Mouse (Mus musculus) MEL (cell line): Measurements from ENCODE around the gene Ildr1. TPM values are rescaled to one million over a fixed set of nuclear protein-coding genes. Genes with fewer than 3 reads are reported as not detected.

Experiments used
- DNase-seq: peaks from one replicate; pipeline ENCODE4 v3.0.0; 2011; ENCODE audit warnings: low read depth, low spot score
- H3K27ac ChIP-seq: 2 replicates; pipeline ENCODE4 v1.5.1; 2012; ENCODE audit warnings: low read depth, mild to moderate bottlenecking, control low read depth, low read length, moderate library complexity; ENCODE audit not compliant: control insufficient read depth
- H3K27me3 ChIP-seq, 2 experiments: fragments of 150-350 bp in 1 of 2; sonication (generic) in 1 of 2; 2 replicates each; pipeline ENCODE4 v1.6.1; 2012; ENCODE audit warnings: low read length in 2 of 2, mild to moderate bottlenecking in 2 of 2, improper control_type of control experiment in 1 of 2, moderate library complexity in 1 of 2; ENCODE audit not compliant: insufficient read depth in 2 of 2, control insufficient read depth in 1 of 2
- H3K36me3 ChIP-seq, 2 experiments: 2 replicates each; pipeline ENCODE4 v1.6.1; 2012 to 2014; ENCODE audit warnings: low read length in 2 of 2, improper control_type of control experiment in 1 of 2, inconsistent platforms in 1 of 2, mild to moderate bottlenecking in 1 of 2; ENCODE audit not compliant: insufficient read depth in 2 of 2, control insufficient read depth in 1 of 2
- H3K4me1 ChIP-seq, 2 experiments: fragments of 150-350 bp in 1 of 2; sonication (generic) in 1 of 2; 2 replicates each; pipeline ENCODE4 v1.6.1; 2012; ENCODE audit warnings: low read length in 2 of 2, improper control_type of control experiment in 1 of 2, mild to moderate bottlenecking in 1 of 2; ENCODE audit not compliant: insufficient read depth in 2 of 2, control insufficient read depth in 1 of 2
- H3K4me3 ChIP-seq, 2 experiments: fragments of 150-350 bp in 1 of 2; sonication (generic) in 1 of 2; 2 replicates each; pipeline ENCODE4 v1.5.1; 2012; ENCODE audit warnings: low read depth in 2 of 2, low read length in 2 of 2, mild to moderate bottlenecking in 2 of 2, moderate library complexity in 2 of 2, control low read depth in 1 of 2, improper control_type of control experiment in 1 of 2; ENCODE audit not compliant: control insufficient read depth in 1 of 2, insufficient read depth in 1 of 2
- H3K79me2 ChIP-seq: 2 replicates; pipeline ENCODE4 v1.6.1; 2012; ENCODE audit warnings: mild to moderate bottlenecking, low read length, moderate library complexity; ENCODE audit not compliant: control insufficient read depth, poor library complexity, insufficient read depth
- H3K9ac ChIP-seq: 2 replicates; pipeline ENCODE4 v1.6.1; 2012; ENCODE audit warnings: low read depth, mild to moderate bottlenecking, control low read depth, low read length, moderate library complexity; ENCODE audit not compliant: control insufficient read depth, poor library complexity, severe bottlenecking
- H3K9me3 ChIP-seq: fragments of 150-350 bp; sonication (generic); replicated peaks from 2 replicates; pipeline ENCODE4 v1.6.1; 2012; ENCODE audit warnings: mild to moderate bottlenecking, low read length, improper control_type of control experiment, moderate library complexity; ENCODE audit not compliant: insufficient read depth
- CHD1 ChIP-seq: IDR thresholded peaks from 2 replicates; pipeline ENCODE4 v1.6.1; 2012; ENCODE audit warnings: low read depth, mild to moderate bottlenecking, inconsistent platforms, low read length, improper control_type of control experiment
- CTCF ChIP-seq, 3 experiments: IDR thresholded peaks in 2 of 3; conservative IDR thresholded peaks in 1 of 3; 2 replicates each; pipeline ENCODE4 v1.5.1; 2011 to 2012; ENCODE audit warnings: low read length in 3 of 3, low read depth in 2 of 3, mild to moderate bottlenecking in 2 of 3, improper control_type of control experiment in 1 of 3, inconsistent platforms in 1 of 3, mixed read lengths in 1 of 3, moderate library complexity in 1 of 3; ENCODE audit not compliant: control insufficient read depth in 1 of 3, insufficient read depth in 1 of 3, poor library complexity in 1 of 3, severe bottlenecking in 1 of 3
- E2F4 ChIP-seq: IDR thresholded peaks from 2 replicates; pipeline ENCODE4 v1.6.1; 2011; ENCODE audit warnings: low read depth, low read length, improper control_type of control experiment, borderline replicate concordance
- ELF1 ChIP-seq: IDR thresholded peaks from 2 replicates; pipeline ENCODE4 v1.6.1; 2014; ENCODE audit warnings: low read depth, mild to moderate bottlenecking, inconsistent platforms, low read length, improper control_type of control experiment, moderate library complexity
- EP300 ChIP-seq, 2 experiments: IDR thresholded peaks; 2 replicates each; pipeline ENCODE4 v1.6.1; 2011; ENCODE audit warnings: improper control_type of control experiment in 2 of 2, low read length in 2 of 2, low read depth in 1 of 2, mild to moderate bottlenecking in 1 of 2
- ETS1 ChIP-seq: IDR thresholded peaks from 2 replicates; pipeline ENCODE4 v1.6.1; 2012; ENCODE audit warnings: low read depth, mild to moderate bottlenecking, inconsistent platforms, low read length, improper control_type of control experiment, moderate library complexity
- GABPA ChIP-seq: IDR thresholded peaks from 2 replicates; pipeline ENCODE4 v1.6.1; 2012; ENCODE audit warnings: low read depth, mild to moderate bottlenecking, inconsistent platforms, low read length, improper control_type of control experiment, moderate library complexity
- GATA1 ChIP-seq: IDR thresholded peaks from 2 replicates; pipeline ENCODE4 v1.6.1; 2011; ENCODE audit warnings: low read depth, low read length, improper control_type of control experiment
- HCFC1 ChIP-seq: IDR thresholded peaks from 2 replicates; pipeline ENCODE4 v1.6.1; 2012; ENCODE audit warnings: low read depth, mild to moderate bottlenecking, inconsistent platforms, low read length, improper control_type of control experiment, moderate library complexity
- MAFK ChIP-seq: IDR thresholded peaks from 2 replicates; pipeline ENCODE4 v1.6.1; 2011; ENCODE audit warnings: low read depth, mild to moderate bottlenecking, low read length, improper control_type of control experiment, borderline replicate concordance
- MAZ ChIP-seq: IDR thresholded peaks from 2 replicates; pipeline ENCODE4 v1.6.1; 2012; ENCODE audit warnings: low read depth, mild to moderate bottlenecking, inconsistent platforms, low read length, improper control_type of control experiment
- MXI1 ChIP-seq: IDR thresholded peaks from 2 replicates; pipeline ENCODE4 v1.6.1; 2011; ENCODE audit warnings: mild to moderate bottlenecking, low read depth, low read length, improper control_type of control experiment
- MYB ChIP-seq: IDR thresholded peaks from 2 replicates; pipeline ENCODE4 v1.6.1; 2011; ENCODE audit warnings: mild to moderate bottlenecking, low read depth, low read length, improper control_type of control experiment
- MYC ChIP-seq: IDR thresholded peaks from 2 replicates; pipeline ENCODE4 v1.6.1; 2011; ENCODE audit warnings: low read depth, mild to moderate bottlenecking, low read length, improper control_type of control experiment, moderate library complexity
- NRF1 ChIP-seq: IDR thresholded peaks from 2 replicates; pipeline ENCODE4 v1.6.1; 2014; ENCODE audit warnings: low read depth, mild to moderate bottlenecking, inconsistent platforms, low read length, improper control_type of control experiment, moderate library complexity; ENCODE audit not compliant: poor library complexity, insufficient read depth, severe bottlenecking
- POLR2A ChIP-seq, 2 experiments: IDR thresholded peaks; 2 replicates each; pipeline ENCODE4 v1.6.1; 2011 to 2012; ENCODE audit warnings: low read length in 2 of 2, mild to moderate bottlenecking in 2 of 2, control low read depth in 1 of 2, improper control_type of control experiment in 1 of 2, low read depth in 1 of 2, moderate library complexity in 1 of 2; ENCODE audit not compliant: control insufficient read depth in 1 of 2, insufficient read depth in 1 of 2, poor library complexity in 1 of 2
- POLR2AphosphoS2 ChIP-seq: IDR thresholded peaks from 2 replicates; pipeline ENCODE4 v1.6.1; 2011; ENCODE audit warnings: low read length, improper control_type of control experiment
- POLR2AphosphoS5 ChIP-seq: IDR thresholded peaks from 2 replicates; pipeline ENCODE4 v1.6.1; 2012; ENCODE audit warnings: low read depth, borderline replicate concordance, mild to moderate bottlenecking, inconsistent platforms, low read length, moderate library complexity, mixed read lengths
- RAD21 ChIP-seq: IDR thresholded peaks from 2 replicates; pipeline ENCODE4 v1.6.1; 2011; ENCODE audit warnings: mild to moderate bottlenecking, low read depth, low read length, improper control_type of control experiment
- RCOR1 ChIP-seq: IDR thresholded peaks from 2 replicates; pipeline ENCODE4 v1.6.1; 2012; ENCODE audit warnings: low read depth, mild to moderate bottlenecking, inconsistent platforms, low read length, improper control_type of control experiment
- TBP ChIP-seq: IDR thresholded peaks from 2 replicates; pipeline ENCODE4 v1.8.0; 2011; ENCODE audit warnings: low read depth, low read length, improper control_type of control experiment
- TCF12 ChIP-seq: IDR thresholded peaks from 2 replicates; pipeline ENCODE4 v1.6.1; 2014; ENCODE audit warnings: low read depth, mild to moderate bottlenecking, inconsistent platforms, low read length, improper control_type of control experiment, moderate library complexity
- UBTF ChIP-seq: IDR thresholded peaks from 2 replicates; pipeline ENCODE4 v1.6.1; 2012; ENCODE audit warnings: low read depth, mild to moderate bottlenecking, inconsistent platforms, low read length, improper control_type of control experiment, moderate library complexity, borderline replicate concordance; ENCODE audit not compliant: insufficient read depth
- USF2 ChIP-seq, 2 experiments: IDR thresholded peaks; 2 replicates each; pipeline ENCODE4 v1.6.1; 2011 to 2012; ENCODE audit warnings: improper control_type of control experiment in 2 of 2, low read length in 2 of 2, borderline replicate concordance in 1 of 2, inconsistent platforms in 1 of 2, low read depth in 1 of 2, mild to moderate bottlenecking in 1 of 2; ENCODE audit not compliant: insufficient read depth in 1 of 2
- ZC3H11A ChIP-seq: IDR thresholded peaks from 2 replicates; pipeline ENCODE4 v1.6.1; 2012; ENCODE audit warnings: low read depth, mild to moderate bottlenecking, inconsistent platforms, low read length, improper control_type of control experiment
- polyA plus RNA-seq, 2 experiments: library from polyadenylated mRNA; stranded (reverse) in 1 of 2; unstranded in 1 of 2; fragments of >175 nt in 1 of 2; fragments of >200 nt in 1 of 2; gene quantifications; 2 replicates each; pipeline versions ENCODE4 v1.2.1 to v1.2.4; 2012; ENCODE audit warnings: low replicate concordance in 2 of 2, low read depth in 1 of 2; ENCODE audit not compliant: insufficient read length in 2 of 2, insufficient read depth in 1 of 2, missing spikeins in 1 of 2
- total RNA-seq: library from RNA; depleted of rRNA; stranded (reverse); fragments of 300-350 nt; gene quantifications from 2 replicates; pipeline ENCODE4 v1.2.3, GENCODE M21; 2012

Gene Ildr1
- total and polyA plus RNA-seq, 3 experiments, result not detected

DNA sequence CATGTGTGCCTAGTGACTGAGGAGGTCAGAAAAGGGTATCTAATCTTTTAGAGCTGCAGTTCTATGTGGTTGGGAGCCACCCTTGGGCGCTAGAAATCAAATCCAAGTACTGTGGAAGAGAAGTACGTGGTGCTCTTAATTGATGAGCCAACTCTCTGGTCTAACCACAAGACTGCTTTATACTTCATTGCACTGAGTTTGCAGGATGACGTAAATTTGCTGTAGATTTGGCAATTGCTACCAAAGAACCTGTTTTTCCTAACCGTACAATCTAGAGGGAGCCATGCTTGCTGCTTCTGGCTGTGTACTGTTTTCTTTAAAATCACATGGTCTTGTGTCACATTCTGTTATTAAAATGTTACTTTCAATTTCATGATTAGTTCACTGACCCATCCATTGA is 37.9 kb upstream of the Ildr1 start:
- DNase-seq, result no peak
- no peaks in the 10 kb centered on the region for H3K27me3 ChIP-seq
- no peaks in the 10 kb centered on the region for H3K36me3 ChIP-seq
- H3K9me3 ChIP-seq, result no peaks in the 10 kb centered on the region
- H3K79me2 ChIP-seq, result no peaks in the 10 kb centered on the region
- H3K27ac ChIP-seq, result no peak overlapping the region
- no peak overlapping the region for H3K9ac ChIP-seq
- TF ChIP-seq CHD1 (no peak), RAD21 (no peak), EP300 (IDR thresholded peaks at IDR 0.05; ENCODE audit: low read depth in 1 of 2, low read length in 2 of 2) (no peak), POLR2AphosphoS2 (no peak), MXI1 (no peak), TBP (no peak), ETS1 (no peak), TCF12 (no peak), MYB (no peak), CTCF (IDR thresholded peaks at IDR 0.05 in 2 of 3, conservative IDR thresholded peaks at IDR 0.05 in 1 of 3; ENCODE audit: control insufficient read depth in 1 of 3, insufficient read depth in 1 of 3, low read depth in 2 of 3, low read length in 3 of 3, poor library complexity in 1 of 3, severe bottlenecking in 1 of 3) (no peak), GATA1 (no peak), USF2 (IDR thresholded peaks at IDR 0.05; ENCODE audit: borderline replicate concordance in 1 of 2, insufficient read depth in 1 of 2, low read depth in 1 of 2, low read length in 2 of 2) (no peak), ELF1 (no peak)
- H3K4me3 ChIP-seq, result no peak overlapping the region
- no peaks in the 10 kb centered on the region for H3K4me1 ChIP-seq

GRCm38 (mm10) chr16:36661330-36661729 is 32.4 kb upstream of the Ildr1 start:
- no peaks in the 10 kb centered on the region for H3K79me2 ChIP-seq
- H3K9me3 ChIP-seq, result no peaks in the 10 kb centered on the region
- TF ChIP-seq ZC3H11A, result no peak
- TF ChIP-seq CTCF (IDR thresholded peaks at IDR 0.05 in 2 of 3, conservative IDR thresholded peaks at IDR 0.05 in 1 of 3; ENCODE audit: control insufficient read depth in 1 of 3, insufficient read depth in 1 of 3, low read depth in 2 of 3, low read length in 3 of 3, poor library complexity in 1 of 3, severe bottlenecking in 1 of 3), result no peak
- TF ChIP-seq ELF1, result no peak
- no peak for TF ChIP-seq RAD21
- TF ChIP-seq, all 39 proteins: peak for 0
- Histone ChIP-seq H3K36me3 (no peaks in the 10 kb centered on the region), H3K4me1 (no peaks in the 10 kb centered on the region; a peak in 1 of 4 replicates), H3K9ac (no peak overlapping the region), H3K27me3 (peaks cover 0 to 2% of the 10 kb centered on the region in 2 experiments; a peak in 1 of 4 replicates), H3K27ac (no peak overlapping the region), H3K4me3 (no peak overlapping the region)
- no peak for DNase-seq

DNA sequence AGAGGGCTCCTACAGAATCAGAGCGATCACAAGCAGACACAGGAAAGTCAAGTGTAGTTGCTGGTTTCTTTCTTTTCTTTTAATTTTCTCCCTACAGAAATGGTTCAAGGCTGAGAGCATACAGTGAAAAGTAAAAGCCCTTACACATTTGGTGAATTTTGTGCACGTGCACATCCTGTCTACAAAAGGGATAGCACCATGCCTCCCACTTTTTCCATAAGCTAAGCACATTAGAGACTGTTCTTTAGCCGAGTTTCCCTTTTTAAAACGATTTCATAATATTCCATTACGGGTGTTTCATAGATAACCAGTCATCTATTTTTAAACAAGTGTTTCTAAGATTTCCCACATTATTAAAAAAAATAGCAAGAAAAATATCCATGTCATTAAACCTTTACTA is 30.3 kb upstream of the Ildr1 start:
- Histone ChIP-seq H3K4me3 (no peak overlapping the region), H3K79me2 (no peaks in the 10 kb centered on the region), H3K27me3 (peaks cover 0 to 2% of the 10 kb centered on the region in 2 experiments; a peak in 2 of 4 replicates), H3K4me1 (no peaks in the 10 kb centered on the region; a peak in 1 of 4 replicates), H3K9ac (no peak overlapping the region), H3K36me3 (no peaks in the 10 kb centered on the region), H3K9me3 (no peaks in the 10 kb centered on the region), H3K27ac (no peak overlapping the region)
- no peak for DNase-seq
- no peak for TF ChIP-seq UBTF
- TF ChIP-seq HCFC1, result no peak
- no peak for TF ChIP-seq MAFK
- no peak for TF ChIP-seq NRF1
- no peak for TF ChIP-seq RAD21
- TF ChIP-seq MAZ, result no peak
- no peak for TF ChIP-seq POLR2A (IDR thresholded peaks at IDR 0.05; ENCODE audit: control insufficient read depth in 1 of 2, insufficient read depth in 1 of 2, low read depth in 1 of 2, low read length in 2 of 2, poor library complexity in 1 of 2)
- no peak for TF ChIP-seq ELF1
- no peak for TF ChIP-seq GABPA
- TF ChIP-seq MYB, result no peak
- no peak for TF ChIP-seq POLR2AphosphoS5
- no peak for TF ChIP-seq RCOR1
- TF ChIP-seq MYC, result no peak
- no peak for TF ChIP-seq GATA1
- TF ChIP-seq E2F4, result no peak
